Mouse (Mus musculus): Measurements from ENCODE around the gene Lrrc56.
A peak's percentile ranks its signal among the peaks of the same experiment; 100 is the strongest.
"Not testable (repeated sequence)": the region's sequence is repeated elsewhere in the genome, so short reads cannot be mapped to it uniquely, and the experiment has no call there.

Gene Lrrc56

DNA sequence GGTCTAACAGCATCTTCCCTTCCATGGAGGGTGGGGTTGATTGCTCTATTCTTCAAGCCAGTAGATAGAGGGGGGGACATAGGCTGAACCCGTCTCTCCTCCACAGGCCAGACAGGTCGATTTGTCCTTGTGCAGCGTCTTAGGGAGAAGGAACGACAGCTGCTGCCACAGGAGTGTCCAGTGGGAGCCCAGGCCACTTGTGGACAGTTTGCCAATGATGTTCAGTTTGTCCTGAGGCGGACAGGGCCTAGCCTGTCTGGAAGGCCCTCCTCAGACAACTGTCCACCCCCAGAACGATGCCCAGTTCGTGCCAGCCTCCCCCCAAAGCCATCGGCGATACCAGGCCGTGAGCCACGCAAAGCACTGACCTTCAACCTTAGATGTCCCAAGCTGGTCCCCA is 22.9 kb downstream of the Lrrc56 start:
- peak in 1 of 2 experiments; percentile 19 for DNase-seq (ENCODE audit: low spot score in 2 of 2)

- DNase-seq (ENCODE audit: low spot score in 2 of 2): peak in 1 of 2 experiments; percentile 19
Measured at GRCm38 (mm10) chr7:141217343-141218013, 23.5 kb downstream of the Lrrc56 start.

GRCm38 (mm10) chr7:141218141-141218540 is 24.2 kb downstream of the Lrrc56 start:
- no peak for DNase-seq (ENCODE audit: low spot score in 2 of 2)

GRCm38 (mm10) chr7:141218557-141219133 is 24.7 kb downstream of the Lrrc56 start:
- no peak for DNase-seq (ENCODE audit: low spot score in 2 of 2)

DNA sequence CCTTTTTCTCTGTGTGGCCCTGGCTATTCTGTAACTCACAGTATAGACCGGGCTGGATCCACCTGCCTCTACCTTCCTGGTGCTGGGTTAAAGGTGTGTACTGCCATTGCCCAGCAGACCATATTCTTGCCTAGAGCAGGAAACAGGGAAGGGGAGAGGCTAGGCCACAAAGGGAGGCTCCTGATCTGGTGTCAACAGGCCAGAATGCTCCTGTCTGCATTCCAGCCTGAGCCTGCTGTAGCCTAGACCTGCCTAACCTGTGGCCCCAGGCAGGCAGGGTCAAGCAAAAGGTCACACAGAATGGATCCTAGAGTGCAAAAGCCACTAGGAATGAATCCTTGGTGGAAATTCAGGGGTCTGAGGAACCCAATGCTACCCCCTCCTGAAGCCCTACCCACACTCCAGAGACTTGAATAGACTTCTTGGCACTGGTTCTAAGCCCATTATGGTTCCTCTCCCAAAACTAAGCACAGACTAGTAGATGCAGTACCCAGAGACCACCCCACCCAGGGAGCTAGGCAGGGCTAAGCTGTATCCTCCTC is 25.7 kb downstream of the Lrrc56 start:
- DNase-seq (ENCODE audit: low spot score in 2 of 2): no peak

DNA sequence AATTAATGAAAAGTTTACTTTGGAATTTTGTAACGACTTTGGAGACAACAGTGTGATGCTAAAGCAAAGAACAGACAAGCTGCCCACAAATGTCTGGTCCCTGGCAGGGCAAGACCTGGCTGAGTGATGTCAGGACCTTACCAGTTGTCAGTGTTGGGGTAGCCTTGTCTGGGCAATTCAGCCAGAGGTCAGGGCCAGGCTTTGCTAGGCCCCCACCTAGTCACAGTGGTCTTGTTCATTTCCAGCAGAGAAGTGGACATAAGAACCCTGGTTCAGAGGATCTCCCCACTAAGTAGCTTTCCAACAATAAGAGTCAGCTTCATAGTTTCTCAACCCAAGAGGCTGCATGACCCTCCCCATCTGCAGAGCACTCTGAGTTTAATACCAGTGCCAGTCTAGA is 26.4 kb downstream of the Lrrc56 start:
- no peak for DNase-seq (ENCODE audit: low spot score in 2 of 2)

DNA sequence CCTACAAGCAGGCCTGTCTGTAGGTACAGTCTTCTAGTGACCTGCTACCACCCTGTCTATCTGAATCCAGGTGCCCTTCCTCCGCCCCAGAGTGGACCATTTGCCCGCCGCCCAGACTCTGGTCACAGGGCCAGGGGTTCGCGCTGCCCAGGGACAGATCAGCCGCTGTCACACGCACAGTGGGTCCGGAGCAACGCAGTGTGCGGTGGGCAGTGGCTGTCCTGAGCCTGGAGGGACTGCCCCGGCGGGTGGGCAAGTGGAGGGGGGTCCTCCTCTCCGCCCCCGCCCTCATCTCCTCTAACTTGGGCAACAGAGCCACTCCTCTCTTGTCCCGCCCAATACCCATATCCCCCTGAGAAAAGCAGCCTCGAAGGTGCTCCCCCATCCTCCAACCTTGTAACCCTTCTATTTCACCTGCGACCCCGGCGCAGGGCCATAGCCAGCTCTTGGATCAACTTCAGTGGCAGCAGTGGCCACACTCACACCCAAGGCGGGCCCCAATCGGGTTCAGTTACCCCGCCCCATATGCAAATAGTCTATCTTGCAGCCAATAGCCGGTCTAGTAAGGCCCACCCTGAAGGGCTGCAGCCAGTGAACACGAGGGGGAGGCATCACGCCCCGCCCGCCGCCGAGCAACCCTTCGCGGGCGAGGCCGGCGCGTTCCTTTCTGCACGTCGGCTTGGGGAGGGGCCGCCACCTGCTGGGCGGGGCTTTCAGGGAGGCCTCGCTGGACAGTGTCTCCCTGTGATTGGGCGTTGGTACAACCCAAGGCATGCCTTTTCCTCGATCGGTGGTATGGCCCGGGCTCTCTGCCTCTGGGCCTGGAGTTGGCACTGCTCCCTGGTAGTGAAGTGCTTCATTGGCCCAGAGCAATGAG is 27.5 kb downstream of the Lrrc56 start:
- peak; percentile 92 to 98 for DNase-seq (ENCODE audit: low spot score in 2 of 2)

GRCm38 (mm10) chr7:141222126-141222467 is 28.1 kb downstream of the Lrrc56 start:
- DNase-seq (ENCODE audit: low spot score in 2 of 2): no peak

GRCm38 (mm10) chr7:141222696-141223215 is 28.8 kb downstream of the Lrrc56 start:
- no peak for DNase-seq (ENCODE audit: low spot score in 2 of 2)

DNA sequence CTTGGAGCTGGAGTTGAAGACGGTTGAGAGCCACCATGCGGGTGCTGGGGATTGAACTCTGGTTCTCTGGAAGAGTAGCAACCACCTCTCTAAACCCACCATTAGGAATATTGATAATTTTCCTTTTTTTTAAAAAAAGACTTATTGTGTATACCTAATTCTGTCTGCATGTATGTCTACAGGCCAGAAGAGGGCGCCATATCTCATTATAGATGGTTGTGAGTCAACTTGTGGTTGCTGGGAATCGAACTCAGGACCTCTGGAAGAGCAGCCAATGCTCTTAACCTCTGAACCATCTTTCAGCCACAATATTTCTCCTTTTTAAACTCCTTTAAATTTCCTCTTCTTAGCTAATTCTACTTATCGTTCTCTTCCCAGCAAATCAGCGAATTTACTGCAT is 32.6 kb downstream of the Lrrc56 start:
- DNase-seq (ENCODE audit: low spot score in 2 of 2): no peak

DNA sequence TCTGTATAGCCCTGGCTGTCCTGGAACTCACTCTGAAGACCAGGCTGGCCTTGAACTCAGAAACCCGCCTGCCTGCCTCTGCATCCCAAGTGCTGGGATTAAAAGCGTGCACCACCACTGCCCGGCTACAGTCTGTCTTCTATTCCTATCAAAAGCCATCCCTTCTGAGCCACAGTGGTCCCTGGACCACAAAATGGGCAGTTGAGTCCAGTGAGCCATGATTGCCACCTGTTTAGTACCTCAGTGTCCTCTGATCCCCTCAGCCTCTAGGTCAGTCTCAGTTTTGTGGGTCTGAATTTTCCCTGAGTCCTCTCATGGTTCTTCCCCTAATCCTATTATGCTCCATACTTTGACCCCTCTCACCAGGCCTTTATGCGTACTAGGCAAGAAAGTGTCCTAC is 33.8 kb downstream of the Lrrc56 start:
- no peak for DNase-seq (ENCODE audit: low spot score in 2 of 2)

GRCm38 (mm10) chr7:141228279-141229067 is 34.5 kb downstream of the Lrrc56 start, which contains the start of gene Phrf1:
Gene Phrf1, plus strand, starts transcription at chr7:141228784.
- peak; percentile 96 to 98 for DNase-seq (ENCODE audit: low spot score in 2 of 2)

- DNase-seq (ENCODE audit: low spot score in 2 of 2): no peak
Measured at GRCm38 (mm10) chr7:141229702-141230101, 35.7 kb downstream of the Lrrc56 start.

GRCm38 (mm10) chr7:141230570-141230969 is 36.6 kb downstream of the Lrrc56 start:
- no peak for DNase-seq (ENCODE audit: low spot score in 2 of 2)

DNA sequence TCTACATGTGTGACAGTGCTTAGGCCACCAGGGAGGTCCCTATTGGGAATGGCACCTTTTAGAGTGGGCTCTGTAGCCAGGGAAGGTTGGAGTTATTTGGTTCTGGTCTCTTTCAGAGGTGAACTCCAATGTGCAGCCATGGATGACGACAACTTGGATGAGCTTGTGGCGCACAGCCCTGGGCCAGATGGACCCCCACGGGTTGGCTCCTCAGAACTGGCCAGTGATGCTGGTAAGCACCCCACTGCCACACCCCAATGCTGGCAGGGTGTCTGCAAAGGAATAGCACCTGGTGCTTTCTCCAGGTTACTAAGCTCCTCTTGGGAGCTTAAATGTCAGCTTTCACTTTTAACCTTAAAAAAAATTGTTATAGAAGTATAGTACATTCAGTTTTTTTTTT is 37.2 kb downstream of the Lrrc56 start:
- no peak for DNase-seq (ENCODE audit: low spot score in 2 of 2)

- no peak for DNase-seq (ENCODE audit: low spot score in 2 of 2)
Measured at GRCm38 (mm10) chr7:141231551-141231950, 37.6 kb downstream of the Lrrc56 start.

GRCm38 (mm10) chr7:141250486-141250885 is 56.5 kb downstream of the Lrrc56 start:
- not testable (repeated sequence) for DNase-seq (ENCODE audit: low spot score in 2 of 2)

DNA sequence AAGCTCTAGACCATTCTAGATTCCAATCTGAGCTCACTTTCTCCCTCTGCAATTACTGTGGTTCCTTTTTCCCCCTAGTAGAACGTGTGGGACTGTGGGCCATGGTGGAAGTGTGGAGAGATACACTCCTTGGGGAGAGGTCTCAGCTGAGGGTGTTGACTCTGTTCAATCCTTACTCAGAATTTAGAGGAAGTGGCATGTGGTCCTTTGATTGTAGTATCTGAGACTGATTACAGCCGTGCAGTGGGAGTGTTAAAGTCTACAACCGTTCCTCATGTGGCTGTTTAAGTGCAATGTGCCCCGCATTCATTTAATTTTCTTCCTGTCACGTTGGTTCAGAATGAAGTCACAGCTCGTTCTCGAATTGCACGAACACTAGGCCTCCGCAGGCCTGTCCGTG is 62.2 kb downstream of the Lrrc56 start:
- no peak for DNase-seq (ENCODE audit: low spot score in 2 of 2)

All from spleen, postnatal 10 days (tissue).